Mouse (Mus musculus): ENCODE data around the gene Irf5. TPM values are rescaled to one million over a fixed set of nuclear protein-coding genes. Genes with fewer than 3 reads are reported as not detected.
A peak's percentile ranks its signal among the peaks of the same experiment; 100 is the strongest.

Irf5 gene
- 18.5 and 20.4 TPM in 2 replicates for polyA plus RNA-seq (2012; rRNA removed)

- DNase-seq (ENCODE audit: low read depth, low spot score), result no peak
- WGBS, result 1% methylated on average over 87 of the region's 96 CpGs
Measured at GRCm38 (mm10) chr6:29526281-29527251, at the start of gene Irf5. TSS of gene Irf5 (plus strand) at chr6:29526625.

GRCm38 (mm10) chr6:29482691-29483090 lies 43.7 kb upstream of the Irf5 start:
- WGBS, result 93% methylated on average over 13 of the region's 13 CpGs

DNA sequence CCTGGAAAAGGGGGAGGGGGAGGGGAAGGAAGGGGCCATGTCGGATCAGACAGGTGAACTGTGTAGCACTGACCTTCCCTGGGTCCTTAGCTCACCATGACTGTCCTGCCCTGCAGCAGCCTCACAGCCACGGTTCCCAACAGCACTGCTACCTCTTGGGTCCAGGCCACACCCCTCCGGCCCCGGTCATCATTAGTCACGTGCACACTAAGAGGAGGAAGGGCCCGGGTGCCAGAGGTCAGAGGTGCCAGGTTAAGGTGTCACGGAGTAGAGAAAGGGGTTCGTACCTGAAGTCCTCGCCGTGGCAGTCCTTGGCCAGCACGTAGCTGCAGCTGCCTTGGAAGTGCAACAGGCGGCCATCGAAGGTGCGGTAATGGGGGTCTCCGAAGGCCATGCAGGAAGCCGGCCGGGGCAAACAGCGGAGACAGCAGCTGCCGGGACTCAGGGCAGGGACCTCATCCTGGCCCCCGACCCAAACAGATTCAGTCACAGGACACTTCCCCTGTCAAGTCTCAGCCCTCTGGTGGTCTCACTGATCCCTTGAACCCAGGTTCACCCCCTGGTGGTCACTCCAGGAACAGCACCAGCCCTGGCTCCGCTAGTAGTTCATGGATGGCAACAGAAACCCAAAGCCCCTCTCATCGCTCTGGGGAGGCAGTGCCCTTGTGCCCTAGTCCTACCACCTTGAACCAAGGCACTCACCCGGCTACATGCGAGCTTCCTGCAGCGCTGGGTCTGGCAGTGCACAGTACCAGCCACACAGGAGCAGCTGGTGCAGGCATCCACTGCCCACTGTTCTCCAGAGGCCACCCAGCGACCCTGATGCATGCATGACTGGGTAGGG lies 41.5 kb upstream of the Irf5 start:
- WGBS, result 10% methylated on average over 26 of the region's 26 CpGs
- no peak for DNase-seq (ENCODE audit: low read depth, low spot score)

More at GRCm38 (mm10) chr6:29482691-29483090, 43.7 kb upstream of the Irf5 start:
- no peak for DNase-seq (ENCODE audit: low read depth, low spot score)

- DNase-seq (ENCODE audit: low read depth, low spot score), result no peak
- WGBS, result 44% methylated on average over 2 of the region's 2 CpGs
Measured at GRCm38 (mm10) chr6:29485951-29486350, 40.5 kb upstream of the Irf5 start.

GRCm38 (mm10) chr6:29494101-29494500 lies 32.3 kb upstream of the Irf5 start:
- WGBS, result 71% methylated on average over 4 of the region's 4 CpGs
- DNase-seq (ENCODE audit: low read depth, low spot score), result no peak

GRCm38 (mm10) chr6:29496270-29496669 lies 30.2 kb upstream of the Irf5 start:
- no peak for DNase-seq (ENCODE audit: low read depth, low spot score)
- 63% methylated on average over 25 of the region's 25 CpGs for WGBS

- no peak for DNase-seq (ENCODE audit: low read depth, low spot score)
Measured at GRCm38 (mm10) chr6:29497791-29498190, 28.6 kb upstream of the Irf5 start.

GRCm38 (mm10) chr6:29500177-29500576 lies 26.2 kb upstream of the Irf5 start:
- WGBS, result 71% methylated on average over 7 of the region's 7 CpGs
- DNase-seq (ENCODE audit: low read depth, low spot score), result no peak

More at GRCm38 (mm10) chr6:29497791-29498190, 28.6 kb upstream of the Irf5 start:
- WGBS, result 45% methylated on average over 2 of the region's 2 CpGs

GRCm38 (mm10) chr6:29500810-29501209 lies 25.6 kb upstream of the Irf5 start:
- WGBS, result 91% methylated on average over 6 of the region's 6 CpGs

DNA sequence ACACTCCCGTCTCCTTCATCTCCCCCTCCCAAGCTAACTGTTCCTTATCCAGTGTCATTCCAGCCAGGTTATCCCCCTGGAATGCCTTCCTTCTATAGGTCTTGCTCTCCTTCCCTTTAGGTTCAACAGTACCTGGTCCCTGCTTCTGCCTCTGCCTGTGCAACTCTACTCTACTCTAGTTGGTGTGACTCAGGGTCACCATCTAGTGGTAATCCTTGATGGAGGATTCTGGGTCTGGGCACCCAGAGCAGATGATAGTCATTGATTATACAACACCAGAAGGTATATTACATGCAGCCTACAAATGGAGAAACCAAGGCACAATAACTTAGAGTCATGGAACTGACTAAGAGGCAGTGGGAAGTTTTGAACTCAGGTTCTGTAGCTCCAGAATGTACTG lies 24.8 kb upstream of the Irf5 start:
- DNase-seq (ENCODE audit: low read depth, low spot score), result no peak
- 97% methylated on average over 1 of the region's 1 CpGs for WGBS

More at GRCm38 (mm10) chr6:29500810-29501209, 25.6 kb upstream of the Irf5 start:
- no peak for DNase-seq (ENCODE audit: low read depth, low spot score)

DNA sequence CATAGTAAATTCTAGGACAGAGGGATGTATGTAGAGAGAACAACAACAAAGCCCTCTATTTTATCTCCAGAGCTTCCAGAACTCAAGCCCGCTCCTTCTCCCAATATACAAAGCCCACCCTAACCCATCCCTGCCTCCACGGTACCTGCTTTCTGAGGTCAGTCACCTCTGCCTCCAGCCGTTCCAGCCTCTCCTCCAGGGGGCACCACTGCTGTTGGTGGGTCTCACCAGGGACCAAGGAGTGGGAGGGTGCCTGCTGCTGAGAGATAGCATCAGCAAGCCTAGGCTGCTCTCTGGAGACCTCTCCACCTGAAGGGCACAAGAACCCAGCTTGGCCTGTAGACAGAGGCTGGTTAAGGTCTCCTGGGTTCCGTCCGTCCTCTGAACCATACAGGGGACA lies 20.9 kb upstream of the Irf5 start:
- 85% methylated on average over 5 of the region's 5 CpGs for WGBS
- DNase-seq (ENCODE audit: low read depth, low spot score), result no peak

GRCm38 (mm10) chr6:29506834-29507233 lies 19.6 kb upstream of the Irf5 start:
- no peak for DNase-seq (ENCODE audit: low read depth, low spot score)
- 49% methylated on average over 8 of the region's 8 CpGs for WGBS

- DNase-seq (ENCODE audit: low read depth, low spot score), result no peak
- 2% methylated on average over 47 of the region's 47 CpGs for WGBS
Measured at GRCm38 (mm10) chr6:29507447-29508309, 18.7 kb upstream of the Irf5 start, which contains the start of gene Kcp. TSS of gene Kcp (minus strand) at chr6:29507952.

- WGBS, result 27% methylated on average over 2 of the region's 2 CpGs
- DNase-seq (ENCODE audit: low read depth, low spot score), result no peak
Measured at GRCm38 (mm10) chr6:29509086-29509485, 17.3 kb upstream of the Irf5 start.

GRCm38 (mm10) chr6:29513284-29513683 lies 13.1 kb upstream of the Irf5 start:
- peak; percentile 39 for DNase-seq (ENCODE audit: low read depth, low spot score)
- under 1% methylated on average over 11 of the region's 11 CpGs for WGBS

GRCm38 (mm10) chr6:29517139-29517538 lies 9.3 kb upstream of the Irf5 start:
- DNase-seq (ENCODE audit: low read depth, low spot score), result no peak

GRCm38 (mm10) chr6:29522626-29523300 lies 3.7 kb upstream of the Irf5 start:
- 58% methylated on average over 6 of the region's 6 CpGs for WGBS
- DNase-seq (ENCODE audit: low read depth, low spot score), result no peak

More at GRCm38 (mm10) chr6:29517139-29517538, 9.3 kb upstream of the Irf5 start:
- 3% methylated on average over 5 of the region's 5 CpGs for WGBS

GRCm38 (mm10) chr6:29523301-29524033 lies 3.0 kb upstream of the Irf5 start:
- DNase-seq (ENCODE audit: low read depth, low spot score), result no peak

More at GRCm38 (mm10) chr6:29523301-29524033, 3.0 kb upstream of the Irf5 start:
- 77% methylated on average over 12 of the region's 12 CpGs for WGBS

Data from large intestine, adult 2 months (tissue).